Mouse (Mus musculus) stomach, postnatal 0 days (tissue): ENCODE measurements at regions not wholly inside any gene's neighbourhood (a gene's known extent, or its start where the extent isn't known, plus 50 kb on each side); places are given as distances from the start of the nearest gene placed in this dataset.

Source experiments
- ATAC-seq: fragments of 200-750 bp; cut with Nextera tagmentation; 2 replicates; pipeline ENCODE4 v1.8.0; 2017; ENCODE audit not compliant: low FRiP score, low TSS enrichment
- DNase-seq: peaks from one replicate; pipeline ENCODE4 v3.0.0-alpha.2; 2016; ENCODE audit warnings: low spot score
- H3K27ac ChIP-seq: fragments of 300-500 bp; sonication (generic); replicated peaks from 2 replicates; pipeline ENCODE4 v1.5.1; 2014; ENCODE audit warnings: mild to moderate bottlenecking, control low read depth
- H3K27me3 ChIP-seq: fragments of 300-500 bp; sonication (generic); 2 replicates; pipeline ENCODE4 v1.6.1; 2014; ENCODE audit warnings: low read length; ENCODE audit not compliant: control insufficient read depth, insufficient read depth
- H3K36me3 ChIP-seq: fragments of 300-500 bp; sonication (generic); 2 replicates; pipeline ENCODE4 v1.6.1; 2014; ENCODE audit warnings: low read length, mixed read lengths; ENCODE audit not compliant: control insufficient read depth, insufficient read depth
- H3K4me1 ChIP-seq: fragments of 300-500 bp; sonication (generic); replicated peaks from 2 replicates; pipeline ENCODE4 v1.6.1; 2014; ENCODE audit warnings: antibody characterized with exemption; ENCODE audit not compliant: control insufficient read depth, insufficient read depth
- H3K4me2 ChIP-seq: fragments of 300-500 bp; sonication (generic); replicated peaks from 2 replicates; pipeline ENCODE4 v1.6.1; 2014; ENCODE audit warnings: low read depth, mild to moderate bottlenecking, control low read depth, moderate library complexity
- H3K4me3 ChIP-seq: fragments of 300-500 bp; sonication (generic); 2 replicates; pipeline ENCODE4 v1.5.1; 2014; ENCODE audit warnings: low read depth, low read length, control low read depth
- H3K9ac ChIP-seq: fragments of 300-500 bp; sonication (generic); 2 replicates; pipeline ENCODE4 v1.6.1; 2014; ENCODE audit warnings: mild to moderate bottlenecking, low read length, control low read depth, mixed read lengths
- H3K9me3 ChIP-seq: fragments of 300-500 bp; sonication (generic); 2 replicates; pipeline ENCODE4 v1.6.1; 2016; ENCODE audit warnings: low read length; ENCODE audit not compliant: control insufficient read depth
- CTCF ChIP-seq: IDR thresholded peaks from 2 replicates; pipeline ENCODE4 v1.5.1; 2016; ENCODE audit warnings: antibody characterized with exemption, low read depth, mild to moderate bottlenecking, moderate library complexity
- EP300 ChIP-seq: optimal IDR thresholded peaks from 2 replicates; pipeline ENCODE3; 2016; ENCODE audit warnings: antibody characterized with exemption
- WGBS: fragments of 180-500 bp; shearing (Covaris S2); extraction: QIAGEN DNeasy Blood & Tissue Kit; methylation state at CpG from one replicate; pipeline ENCODE4 v1.1.7; 2014; 5-methylcytosine and 5-hydroxymethylcytosine counted together

DNA sequence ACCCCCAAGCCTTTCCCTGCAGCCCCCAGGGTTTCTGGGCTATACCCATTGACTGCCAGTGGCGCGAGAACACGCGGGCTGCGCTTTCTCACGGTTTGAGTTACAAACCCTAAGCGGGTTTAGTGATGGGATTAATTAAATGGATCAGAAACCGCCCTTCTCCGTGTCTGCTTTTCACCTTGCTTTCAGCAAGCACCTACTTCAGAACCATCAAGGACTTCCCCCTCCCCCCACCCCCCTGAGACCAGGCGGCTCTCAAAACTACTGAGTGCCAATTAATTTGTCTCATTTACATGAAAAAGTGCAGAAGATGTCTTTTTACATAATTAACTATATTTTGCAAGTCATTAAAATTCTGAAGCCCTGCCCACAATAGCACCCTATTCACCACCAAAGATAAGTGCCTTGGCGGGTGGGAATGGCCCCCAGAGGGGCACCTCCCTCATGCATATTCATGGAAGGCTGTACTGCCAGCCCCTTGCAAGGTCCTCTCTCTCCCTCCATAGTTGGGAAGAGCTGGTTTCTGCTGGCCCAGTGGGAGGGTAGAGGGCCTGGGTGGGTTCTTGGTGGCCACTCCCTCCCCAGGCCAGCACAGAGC is 89.1 kb upstream of the Otos start:
- no peak for ATAC-seq
- 47% methylated on average over 11 of the region's 11 CpGs for WGBS
- H3K9ac ChIP-seq, result no peak overlapping the region
- H3K4me3 ChIP-seq, result no peak overlapping the region
- H3K9me3 ChIP-seq, result no peaks in the 10 kb centered on the region
- no peaks in the 10 kb centered on the region for H3K36me3 ChIP-seq
- no peak overlapping the region for H3K4me2 ChIP-seq
- no peaks in the 10 kb centered on the region for H3K4me1 ChIP-seq
- H3K27me3 ChIP-seq, result no peaks in the 10 kb centered on the region
- no peak for DNase-seq
- H3K27ac ChIP-seq, result no peak overlapping the region
- TF ChIP-seq EP300, result no peak
- no peak for TF ChIP-seq CTCF

DNA sequence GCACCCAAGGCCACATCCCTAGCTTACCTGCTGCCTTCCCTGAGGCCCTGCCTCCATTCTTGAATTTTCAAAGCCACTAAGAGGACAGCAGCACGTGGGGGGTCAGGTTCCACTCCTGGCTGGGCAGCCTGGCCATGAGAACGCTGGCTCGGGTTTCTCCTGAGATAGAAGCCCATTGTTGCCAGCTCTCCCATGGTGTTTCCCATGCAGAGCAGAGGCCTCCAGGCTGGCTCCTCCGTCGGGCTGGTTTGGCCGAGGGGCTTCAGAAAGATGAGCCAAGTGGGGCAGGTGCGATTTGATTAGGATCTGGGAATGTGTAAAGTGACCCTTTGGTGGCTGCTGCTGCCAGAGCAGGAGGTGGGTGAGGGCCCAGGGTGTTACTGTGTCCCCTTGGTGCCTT is 87.8 kb upstream of the Otos start:
- no peak overlapping the region for H3K27ac ChIP-seq
- 58% methylated on average over 7 of the region's 7 CpGs for WGBS
- H3K27me3 ChIP-seq, result no peaks in the 10 kb centered on the region
- no peak overlapping the region for H3K4me3 ChIP-seq
- ATAC-seq (no peak), DNase-seq (no peak)
- no peaks in the 10 kb centered on the region for H3K36me3 ChIP-seq
- no peaks in the 10 kb centered on the region for H3K9me3 ChIP-seq
- no peak overlapping the region for H3K9ac ChIP-seq
- no peak overlapping the region for H3K4me2 ChIP-seq
- no peaks in the 10 kb centered on the region for H3K4me1 ChIP-seq
- TF ChIP-seq EP300 (no peak), CTCF (no peak)

GRCm38 (mm10) chr1:92733732-92734131 is 85.1 kb upstream of the Otos start:
- 68% methylated on average over 8 of the region's 8 CpGs for WGBS
- no peaks in the 10 kb centered on the region for H3K36me3 ChIP-seq
- DNase-seq (no peak), ATAC-seq (no peak)
- H3K4me2 ChIP-seq, result no peak overlapping the region
- no peaks in the 10 kb centered on the region for H3K9me3 ChIP-seq
- no peaks in the 10 kb centered on the region for H3K27me3 ChIP-seq
- TF ChIP-seq EP300 (no peak), CTCF (no peak)
- H3K4me1 ChIP-seq, result no peaks in the 10 kb centered on the region
- H3K4me3 ChIP-seq, result no peak overlapping the region
- no peak overlapping the region for H3K27ac ChIP-seq
- H3K9ac ChIP-seq, result no peak overlapping the region

- Histone ChIP-seq H3K27me3 (no peaks in the 10 kb centered on the region), H3K9me3 (no peaks in the 10 kb centered on the region), H3K9ac (no peak overlapping the region), H3K4me2 (no peak overlapping the region), H3K27ac (no peak overlapping the region), H3K4me1 (no peaks in the 10 kb centered on the region), H3K4me3 (no peak overlapping the region), H3K36me3 (no peaks in the 10 kb centered on the region)
- TF ChIP-seq CTCF (no peak), EP300 (no peak)
- DNase-seq, result no peak
- WGBS, result 79% methylated on average over 11 of the region's 11 CpGs
- no peak for ATAC-seq
Measured at GRCm38 (mm10) chr1:92731353-92732282, 83.0 kb upstream of the Otos start.

GRCm38 (mm10) chr1:92730576-92730975 is 81.9 kb upstream of the Otos start:
- DNase-seq (no peak), ATAC-seq (no peak)
- TF ChIP-seq EP300, result no peak
- no peak for TF ChIP-seq CTCF
- no peaks in the 10 kb centered on the region for H3K27me3 ChIP-seq
- no peak overlapping the region for H3K9ac ChIP-seq
- H3K9me3 ChIP-seq, result no peaks in the 10 kb centered on the region
- H3K36me3 ChIP-seq, result no peaks in the 10 kb centered on the region
- no peak overlapping the region for H3K4me2 ChIP-seq
- no peak overlapping the region for H3K27ac ChIP-seq
- no peak overlapping the region for H3K4me3 ChIP-seq
- H3K4me1 ChIP-seq, result no peaks in the 10 kb centered on the region
- whole genome bisulfite sequencing, result 54% methylated on average over 6 of the region's 6 CpGs

DNA sequence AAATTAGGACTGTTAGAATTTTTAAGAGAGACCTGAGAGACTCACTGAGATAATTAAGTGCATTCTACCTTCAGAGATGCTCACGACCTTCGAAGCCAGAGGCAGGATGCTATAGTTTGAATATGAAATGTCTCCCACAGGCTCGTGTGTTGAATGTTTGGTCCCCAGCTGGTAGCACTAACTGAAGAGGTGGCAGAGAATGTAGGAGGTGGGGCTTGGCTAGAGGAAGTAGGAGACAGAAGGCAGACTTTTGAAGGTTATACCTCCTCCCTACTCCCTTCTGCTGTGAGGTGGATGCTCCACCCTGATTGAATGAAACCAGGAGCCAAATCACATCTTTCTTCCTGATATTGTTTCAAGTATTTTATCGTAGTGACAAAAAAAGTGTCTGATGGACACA is 79.3 kb upstream of the Otos start:
- no peaks in the 10 kb centered on the region for H3K4me1 ChIP-seq
- H3K4me3 ChIP-seq, result no peak overlapping the region
- DNase-seq (no peak), ATAC-seq (no peak)
- no peak overlapping the region for H3K4me2 ChIP-seq
- no peak overlapping the region for H3K9ac ChIP-seq
- H3K27me3 ChIP-seq, result no peaks in the 10 kb centered on the region
- no peak overlapping the region for H3K27ac ChIP-seq
- H3K9me3 ChIP-seq, result no peaks in the 10 kb centered on the region
- 63% methylated on average over 4 of the region's 4 CpGs for WGBS
- H3K36me3 ChIP-seq, result no peaks in the 10 kb centered on the region
- TF ChIP-seq CTCF (no peak), EP300 (no peak)
